Mouse (Mus musculus) brain, embryonic 14.5 days (tissue): ENCODE results near the gene Dock4.
A peak's percentile ranks its signal among the peaks of the same experiment; 100 is the strongest.

Experiments
- CTCF ChIP-seq: fragments of 200-500 bp; IDR thresholded peaks from 2 replicates; pipeline ENCODE4 v1.5.1; 2012; ENCODE audit warnings: inconsistent platforms, mild to moderate bottlenecking, moderate library complexity, borderline replicate concordance; ENCODE audit not compliant: insufficient read depth, insufficient read length; ENCODE audit errors: extremely low read depth
- POLR2A ChIP-seq: fragments of 200-500 bp; IDR thresholded peaks from 2 replicates; pipeline ENCODE4 v1.6.1; 2012; ENCODE audit warnings: mild to moderate bottlenecking, inconsistent platforms, borderline replicate concordance; ENCODE audit not compliant: poor library complexity, insufficient read depth, insufficient read length, severe bottlenecking; ENCODE audit errors: extremely low read depth

GRCm38 (mm10) chr12:40837597-40838337, 392.0 kb downstream of the Dock4 start:
- TF ChIP-seq POLR2A (no peak), CTCF (peak; percentile 88)
